ENCODE assay signal across 10 mouse cellular contexts in genomic region chr7:30327140-30327539, GRCm38 (mm10). TPM values are rescaled to one million over a fixed set of nuclear protein-coding genes. Genes with fewer than 3 reads are reported as not detected.
A peak's percentile ranks its signal among the peaks of the same experiment; 100 is the strongest.
DNase-seq lines count a peak whose midpoint lies in the region; TF ChIP-seq lines count a peak whose summit lies in the region.
"Had no signal": no experiment of that assay in that cellular context is flagged by ENCODE, and none has a peak within 500 bp of the region (broad histone marks: within the 10 kb centered on the region; RNA-seq: fewer than 3 reads in every experiment).

No protein-coding gene starts in this region.

- no peaks in the 10 kb centered on the region for H3K27me3 ChIP-seq in ES-Bruce4 (ENCODE audit: control insufficient read depth, insufficient read depth, low read length, poor library complexity, severe bottlenecking)
- no peaks in the 10 kb centered on the region for H3K27me3 ChIP-seq in cerebellum, adult 2 months (ENCODE audit: control insufficient read depth, insufficient read depth, low read length)

- no peaks in the 10 kb centered on the region for H3K36me3 ChIP-seq in ES-Bruce4 (ENCODE audit: control insufficient read depth, insufficient read depth, low read length, poor library complexity, severe bottlenecking)

- H3K4me3 ChIP-seq in layer of hippocampus, adult 2 months: no peak overlapping the region
- 0 out of 2 replicates have a peak overlapping the region, but pooled peaks have one; percentile 10 for H3K4me3 ChIP-seq in ES-Bruce4 (ENCODE audit: low read depth, low read length)
- no peak overlapping the region for H3K4me3 ChIP-seq in cerebellum, adult 2 months (replicated peaks; ENCODE audit: insufficient read depth, low read depth, low read length)
- H3K4me3 ChIP-seq: forebrain, embryonic 13.5 days had no signal

- no peak for TF ChIP-seq POLR2A in ES-Bruce4 (IDR thresholded peaks at IDR 0.05; ENCODE audit: insufficient read depth, low read length)
- 0 out of 2 replicates have a peak, but pooled peaks have one; percentile 13 for TF ChIP-seq POLR2A in cerebellum, adult 2 months (IDR thresholded peaks at IDR 0.05; ENCODE audit: borderline replicate concordance, insufficient read depth, low read length)

- WGBS in cerebellum, adult 2 months: 6% methylated on average over 15 of the region's 15 CpGs

- H3K4me1 ChIP-seq in ES-Bruce4 (ENCODE audit: control insufficient read depth, insufficient read depth, low read length): no peaks in the 10 kb centered on the region
- H3K4me1 ChIP-seq in cerebellum, adult 2 months (ENCODE audit: control insufficient read depth, insufficient read depth, low read length): peaks cover 7% of the 10 kb centered on the region; the same call in 1 of the 2 replicates

- TF ChIP-seq CTCF in layer of hippocampus, adult 2 months (conservative IDR thresholded peaks at IDR 0.05): no peak
- TF ChIP-seq CTCF in ES-Bruce4 (IDR thresholded peaks at IDR 0.05; ENCODE audit: low read depth, low read length): no peak
- TF ChIP-seq CTCF in cerebellum, adult 2 months (IDR thresholded peaks at IDR 0.05; ENCODE audit: borderline replicate concordance, insufficient read depth, low read depth, low read length): no peak

- no peak for TF ChIP-seq EP300 in ES-Bruce4 (IDR thresholded peaks at IDR 0.05; ENCODE audit: insufficient read depth, low read depth, low read length)

- H3K9me3 ChIP-seq in ES-Bruce4 (replicated peaks; ENCODE audit: control insufficient read depth, insufficient read depth, low read length, poor library complexity, severe bottlenecking): no peaks in the 10 kb centered on the region
- H3K9me3 ChIP-seq: forebrain, embryonic 13.5 days had no signal

- no peak overlapping the region for H3K9ac ChIP-seq in ES-Bruce4 (ENCODE audit: low read depth, poor library complexity, severe bottlenecking)
- H3K9ac ChIP-seq: forebrain, embryonic 13.5 days had no signal

- DNase-seq in layer of hippocampus, adult 2 months (ENCODE audit: low spot score in 2 of 2): no peak
- no peak for DNase-seq in layer of hippocampus, adult 8-10 months (ENCODE audit: low spot score in 2 of 2)
- DNase-seq in cerebellum, adult 2 months: peak; percentile 97 to 98
- DNase-seq in kidney, postnatal 14 days: peak; percentile 73
- no peak for DNase-seq in urinary bladder, postnatal 25 days (ENCODE audit: low spot score)
- DNase-seq in gastrocnemius, postnatal 10 days: no peak
- DNase-seq: thymus, adult 18-20 months had no signal

- H3K27ac ChIP-seq in layer of hippocampus, adult 2 months: peak overlapping the region; percentile 6; the same call in 1 of the 2 replicates
- no peak overlapping the region for H3K27ac ChIP-seq in ES-Bruce4 (ENCODE audit: insufficient read depth, low read length)
- H3K27ac ChIP-seq in cerebellum, adult 2 months (ENCODE audit: insufficient read depth, low read length): peak overlapping the region; percentile 39
- H3K27ac ChIP-seq: forebrain, embryonic 13.5 days; macrophage had no signal

RNA-seq across cellular contexts. Expression of gene Sdhaf1, which starts 3.4 kb away (rescaled TPM):
- total RNA-seq in layer of hippocampus, adult 2 months (2021): 1 to 10 TPM; 6.7 to 7.3 TPM
- 1 to 10 TPM; 6.7 to 9.9 (median 8.4) TPM for total RNA-seq in layer of hippocampus, adult 8-10 months (2022)
- polyA plus RNA-seq in ES-Bruce4 (2011; ENCODE audit: insufficient read depth, insufficient read length, low read depth, missing spikeins): 5.6 and 7.3 TPM in 2 replicates
- polyA plus RNA-seq in cerebellum, adult 2 months (2012; rRNA removed): 21.9 and 23.8 TPM in 2 replicates
- total RNA-seq in gastrocnemius, postnatal 10 days (2021): 10 to 100 TPM; 10.3 to 11.5 TPM

RNA-seq across cellular contexts. Expression of gene E130208F15Rik, which starts 5.6 kb away (rescaled TPM):
- total RNA-seq in layer of hippocampus, adult 2 months (2021): under 1 TPM; 0.41 to 0.81 TPM
- under 1 TPM; 0.53 to 0.82 (median 0.66) TPM for total RNA-seq in layer of hippocampus, adult 8-10 months (2022)
- 0.52 and 0.58 TPM in 2 replicates for polyA plus RNA-seq in ES-Bruce4 (2011; ENCODE audit: insufficient read depth, insufficient read length, low read depth, missing spikeins)
- 0.57 and 0.73 TPM in 2 replicates for polyA plus RNA-seq in cerebellum, adult 2 months (2012; rRNA removed)
- total RNA-seq in gastrocnemius, postnatal 10 days (2021): 1 to 10 TPM; 1.0 to 1.2 TPM
- polyA plus RNA-seq: forebrain, embryonic 13.5 days had no signal

RNA-seq across cellular contexts. Expression of gene Syne4, which starts 12.5 kb away (rescaled TPM):
- total RNA-seq in layer of hippocampus, adult 2 months (2021): 10 to 100 TPM in 1 of 2 experiments, 1 to 10 TPM in 1; 9.4 to 14.2 TPM
- total RNA-seq in layer of hippocampus, adult 8-10 months (2022): 10 to 100 TPM in 3 of 4 experiments, 1 to 10 TPM in 1; 9.6 to 21.2 (median 15.0) TPM
- polyA plus RNA-seq in ES-Bruce4 (2011; ENCODE audit: insufficient read depth, insufficient read length, low read depth, missing spikeins): 41.6 and 43.7 TPM in 2 replicates
- polyA plus RNA-seq in cerebellum, adult 2 months (2012; rRNA removed): 63.4 and 63.8 TPM in 2 replicates
- 1 to 10 TPM; 1.8 TPM for total RNA-seq in gastrocnemius, postnatal 10 days (2021)

RNA-seq across cellular contexts. Expression of gene Alkbh6, which starts 18.6 kb away (rescaled TPM):
- total RNA-seq in layer of hippocampus, adult 2 months (2021): 10 to 100 TPM; 50.8 to 51.8 TPM
- total RNA-seq in layer of hippocampus, adult 8-10 months (2022): 10 to 100 TPM; 52.8 to 69.5 (median 65.3) TPM
- polyA plus RNA-seq in ES-Bruce4 (2011; ENCODE audit: insufficient read depth, insufficient read length, low read depth, missing spikeins): 25.3 and 29.5 TPM in 2 replicates
- polyA plus RNA-seq in cerebellum, adult 2 months (2012; rRNA removed): 197 and 214 TPM in 2 replicates
- 10 to 100 TPM; 18.3 to 18.6 TPM for total RNA-seq in gastrocnemius, postnatal 10 days (2021)

RNA-seq across cellular contexts. Expression of gene Lrfn3, which starts 35.4 kb away (rescaled TPM):
- total RNA-seq in layer of hippocampus, adult 2 months (2021): 10 to 100 TPM; 32.4 to 34.6 TPM
- total RNA-seq in layer of hippocampus, adult 8-10 months (2022): 10 to 100 TPM; 28.2 to 31.6 (median 29.2) TPM
- 4.2 and 6.3 TPM in 2 replicates for polyA plus RNA-seq in ES-Bruce4 (2011; ENCODE audit: insufficient read depth, insufficient read length, low read depth, missing spikeins)
- 20.4 and 22.1 TPM in 2 replicates for polyA plus RNA-seq in cerebellum, adult 2 months (2012; rRNA removed)
- 1 to 10 TPM; 1.6 to 3.1 TPM for total RNA-seq in gastrocnemius, postnatal 10 days (2021)
- polyA plus RNA-seq: macrophage had no signal

Comparison
In these comparisons a context has a peak if more than half of its experiments do, and no peak if none do; other contexts are left out.
1. DNase-seq: peak in cerebellum, adult 2 months (2 of 2) and kidney, postnatal 14 days (single experiment); none in layer of hippocampus, adult 2 months (0 of 2), layer of hippocampus, adult 8-10 months (0 of 2), urinary bladder, postnatal 25 days (single experiment) and gastrocnemius, postnatal 10 days (single experiment).